Mouse (Mus musculus): Measurements from ENCODE around the gene Catip.
A peak's percentile ranks its signal among the peaks of the same experiment; 100 is the strongest.
"Not testable (repeated sequence)": the region's sequence is repeated elsewhere in the genome, so short reads cannot be mapped to it uniquely, and the experiment has no call there.

Gene Catip

DNA sequence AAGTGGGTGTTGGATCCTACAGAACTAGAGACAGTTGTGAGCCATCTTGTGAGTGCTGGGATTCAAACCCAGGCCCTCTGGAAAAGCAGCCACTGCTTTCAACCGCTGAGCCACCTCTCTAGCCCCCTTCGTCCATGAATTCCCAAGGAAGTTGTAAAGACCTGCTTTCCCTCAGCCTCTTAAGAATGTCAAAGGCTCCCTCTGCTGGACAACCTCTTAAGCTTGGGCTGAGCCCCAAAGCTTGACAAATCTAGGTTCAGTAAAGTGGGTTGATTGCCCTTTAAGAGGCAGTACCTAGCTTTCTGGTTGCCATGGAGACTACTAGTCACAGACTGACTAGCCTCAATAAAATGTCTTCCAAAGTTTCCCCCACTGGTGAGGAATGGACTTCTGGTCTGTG lies at the start of gene Catip:
TSS of gene Catip (plus strand) at position 297 of the 400 bp plus-strand sequence.
- peak; percentile 35 to 45 for DNase-seq (ENCODE audit: low spot score in 2 of 2)

DNA sequence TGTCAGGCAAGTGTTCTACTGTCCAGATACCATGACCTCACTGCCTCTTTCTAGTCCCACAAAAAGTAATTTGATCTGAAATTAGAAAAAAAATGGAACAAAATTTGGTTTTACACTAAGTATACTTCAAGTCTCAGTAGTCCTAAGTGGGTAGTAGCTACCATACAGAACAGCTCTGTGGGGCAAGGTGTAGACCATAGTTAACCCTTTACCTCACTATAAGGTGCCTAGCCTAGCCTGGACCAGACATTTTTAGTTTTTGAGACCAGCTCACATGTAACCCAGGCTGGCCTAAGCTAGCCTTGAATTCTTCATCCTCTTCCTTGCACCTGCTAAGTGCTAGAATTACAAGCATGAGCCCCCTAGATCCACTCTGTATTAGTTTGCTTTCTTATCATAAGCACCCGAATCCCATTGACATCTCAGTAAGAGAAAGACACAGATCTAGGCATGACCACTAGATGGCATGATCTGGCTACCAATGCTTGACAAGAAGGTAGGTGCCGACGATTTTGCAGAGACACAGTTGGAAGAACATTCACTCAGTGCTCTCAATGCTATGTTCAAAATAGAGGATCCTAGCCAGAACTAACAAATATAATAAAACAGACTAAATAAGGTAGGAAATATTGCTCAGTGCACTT lies 48.7 kb upstream of the Catip start:
- DNase-seq (ENCODE audit: low spot score in 2 of 2): peak; percentile 53 to 69

DNA sequence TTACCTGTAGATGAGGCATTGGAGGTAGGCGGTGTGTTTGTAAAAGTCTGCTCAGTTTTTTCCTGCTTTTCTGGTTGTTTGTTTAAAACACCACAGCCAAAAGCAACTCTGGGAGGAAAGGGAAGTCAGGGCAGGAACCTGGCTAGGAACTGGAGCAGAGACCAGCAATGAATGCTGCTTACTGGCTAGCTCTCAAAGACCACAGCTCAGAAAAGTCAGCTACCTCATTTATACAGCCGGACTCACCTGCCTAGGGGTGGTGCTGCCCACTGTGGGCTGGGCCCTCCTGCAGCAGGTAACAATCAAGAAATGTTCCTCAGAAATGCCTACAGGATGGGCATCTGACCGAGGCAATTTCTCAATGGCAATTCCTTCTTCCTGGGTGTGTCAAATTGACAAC lies 47.1 kb upstream of the Catip start:
- DNase-seq (ENCODE audit: low spot score in 2 of 2): no peak

DNA sequence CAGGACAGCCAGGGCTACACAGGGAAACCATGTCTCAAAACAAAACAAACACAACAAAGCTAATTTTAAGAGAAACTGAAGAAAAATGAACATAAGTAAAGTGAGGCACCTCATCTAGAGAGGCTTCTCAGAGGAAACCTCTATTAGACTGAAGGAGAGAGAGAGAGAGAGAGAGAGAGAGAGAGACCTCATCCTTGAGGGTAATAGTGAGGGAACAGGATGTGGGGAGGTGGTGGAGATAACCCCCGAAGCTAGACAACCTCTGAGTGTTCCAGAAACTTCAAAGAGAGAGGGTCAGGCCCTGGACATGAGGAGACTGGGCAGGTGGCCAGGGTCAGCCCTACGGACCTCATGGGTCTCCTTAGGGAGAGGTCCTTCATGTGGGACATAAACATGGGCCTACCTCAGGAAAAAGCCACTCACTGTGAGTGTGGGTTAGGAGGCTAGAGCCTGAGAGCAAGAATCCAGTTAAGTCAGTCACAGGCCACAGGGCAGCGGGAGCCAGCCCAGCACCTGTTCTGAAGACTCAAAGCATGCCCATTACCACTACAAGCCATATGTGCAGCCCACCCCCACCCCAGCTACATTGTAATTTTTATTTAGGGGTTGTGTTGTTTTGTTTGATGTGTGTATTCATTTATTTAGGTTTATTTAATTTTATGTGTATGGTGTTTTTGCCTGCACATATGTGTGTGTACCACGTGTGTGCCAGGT lies 45.6 kb upstream of the Catip start:
- no peak for DNase-seq (ENCODE audit: low spot score in 2 of 2)

DNA sequence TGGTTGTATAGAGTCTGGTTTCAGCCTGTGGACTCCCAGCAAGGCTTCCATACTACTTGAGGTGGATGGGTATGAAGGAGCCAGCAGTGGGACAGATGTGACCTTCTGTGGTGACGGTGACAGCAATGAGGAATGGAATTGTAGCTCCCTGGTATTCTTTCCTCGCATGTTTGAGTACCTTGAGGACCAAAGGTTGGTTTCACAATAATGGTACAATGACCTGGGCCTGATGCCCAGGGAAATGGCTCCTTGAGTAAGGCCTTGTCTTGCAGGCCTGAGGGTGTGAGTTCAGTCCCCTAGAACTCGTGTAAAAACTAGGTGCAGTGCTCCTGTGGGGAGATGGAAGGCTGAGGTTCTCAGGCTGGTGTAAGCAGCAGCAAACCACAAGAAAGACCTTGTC lies 43.2 kb upstream of the Catip start:
- no peak for DNase-seq (ENCODE audit: low spot score in 2 of 2)

DNA sequence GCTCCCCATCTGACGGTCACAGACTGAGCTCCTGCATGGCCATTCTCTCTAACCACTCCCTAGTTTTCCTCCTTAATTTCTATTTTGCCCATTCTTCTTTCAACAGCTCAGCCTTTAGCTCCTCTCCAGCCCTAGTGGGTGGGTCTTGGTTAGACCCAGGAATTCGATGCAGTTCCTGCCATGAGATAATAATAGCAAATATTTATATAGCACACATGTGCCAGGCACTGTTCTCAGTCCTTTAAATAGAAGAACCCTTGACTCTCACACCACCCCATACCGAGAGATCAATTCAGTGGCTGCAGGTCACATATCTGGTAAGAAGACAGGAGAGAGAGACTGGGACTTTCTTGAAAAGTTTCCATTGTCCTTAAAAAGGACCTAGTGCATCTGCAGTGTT lies 40.5 kb upstream of the Catip start:
- no peak for DNase-seq (ENCODE audit: low spot score in 2 of 2)

DNA sequence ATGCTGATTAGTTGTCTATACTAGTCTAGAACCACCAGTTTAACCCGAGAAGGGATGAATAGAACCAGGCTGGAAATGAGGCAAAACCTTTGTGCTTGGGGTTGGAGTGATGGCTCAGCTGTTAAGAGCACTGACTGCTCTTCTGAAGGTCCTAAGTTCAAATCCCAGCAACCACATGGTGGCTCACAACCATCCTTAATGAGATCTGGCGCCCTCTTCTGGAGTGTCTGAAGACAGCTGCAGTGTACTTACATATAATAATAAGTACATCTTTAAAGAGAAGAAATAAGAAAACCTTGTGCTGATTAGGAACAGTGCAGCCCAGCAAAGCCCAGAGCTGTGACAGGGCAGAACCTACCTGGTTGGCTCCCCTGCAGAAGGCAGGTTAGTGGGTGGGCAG lies 35.0 kb upstream of the Catip start:
- DNase-seq (ENCODE audit: low spot score in 2 of 2): not testable (repeated sequence)

DNA sequence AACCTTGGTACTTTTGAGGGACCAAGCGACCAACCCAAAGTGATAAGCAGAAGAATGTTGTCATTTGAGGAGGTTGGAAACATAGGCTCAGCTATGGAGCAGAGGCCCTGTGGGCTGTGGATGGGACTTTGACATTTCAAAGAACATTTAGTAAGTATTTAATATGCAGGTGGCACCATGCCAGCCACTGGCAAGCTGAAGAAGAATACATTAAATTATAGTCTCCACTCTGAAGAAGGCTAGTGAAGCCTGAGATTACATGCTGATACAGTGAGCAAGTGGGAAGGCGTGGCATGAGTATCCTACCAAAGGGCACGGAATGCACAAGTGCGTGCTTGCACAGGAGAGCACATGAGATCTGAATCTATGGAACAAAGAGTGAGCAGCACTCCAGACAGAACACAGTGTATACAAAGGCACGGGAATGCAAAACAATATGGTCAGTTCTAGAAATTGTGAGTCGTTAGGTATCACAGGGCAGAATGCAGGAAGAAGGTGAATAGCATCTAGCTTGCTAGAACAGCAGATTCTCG lies 31.9 kb upstream of the Catip start:
- DNase-seq (ENCODE audit: low spot score in 2 of 2): no peak

DNA sequence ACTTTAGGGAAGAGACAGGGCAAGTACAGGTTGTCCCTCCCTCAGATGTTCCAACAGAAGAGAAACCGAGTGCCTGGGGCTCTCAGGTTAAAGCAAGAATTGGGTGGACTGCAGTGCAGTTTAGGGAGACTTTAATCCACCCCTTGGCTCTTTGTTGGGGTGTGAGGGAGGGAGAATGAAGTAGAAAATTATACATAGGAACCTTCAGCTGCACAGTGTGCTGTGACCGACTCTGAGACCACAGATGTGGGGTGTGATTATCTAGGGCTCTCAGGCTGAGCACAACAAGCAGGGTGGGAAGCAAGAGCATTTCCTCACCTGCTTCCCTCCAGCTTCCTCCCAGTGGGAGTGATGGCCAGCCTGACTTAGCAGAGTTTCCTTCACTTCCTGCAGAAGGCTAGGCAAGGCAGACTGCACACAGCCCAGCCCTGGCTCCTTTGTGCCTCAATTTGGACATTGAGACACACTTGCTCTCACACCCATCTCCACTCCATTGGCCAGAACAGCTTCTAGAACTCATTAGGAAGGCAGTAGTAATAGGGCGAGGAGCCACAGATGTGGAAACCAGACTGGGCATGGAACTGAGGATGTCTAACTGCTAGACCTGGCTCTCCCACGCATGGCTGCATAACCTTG lies 30.7 kb upstream of the Catip start:
- no peak for DNase-seq (ENCODE audit: low spot score in 2 of 2)

DNA sequence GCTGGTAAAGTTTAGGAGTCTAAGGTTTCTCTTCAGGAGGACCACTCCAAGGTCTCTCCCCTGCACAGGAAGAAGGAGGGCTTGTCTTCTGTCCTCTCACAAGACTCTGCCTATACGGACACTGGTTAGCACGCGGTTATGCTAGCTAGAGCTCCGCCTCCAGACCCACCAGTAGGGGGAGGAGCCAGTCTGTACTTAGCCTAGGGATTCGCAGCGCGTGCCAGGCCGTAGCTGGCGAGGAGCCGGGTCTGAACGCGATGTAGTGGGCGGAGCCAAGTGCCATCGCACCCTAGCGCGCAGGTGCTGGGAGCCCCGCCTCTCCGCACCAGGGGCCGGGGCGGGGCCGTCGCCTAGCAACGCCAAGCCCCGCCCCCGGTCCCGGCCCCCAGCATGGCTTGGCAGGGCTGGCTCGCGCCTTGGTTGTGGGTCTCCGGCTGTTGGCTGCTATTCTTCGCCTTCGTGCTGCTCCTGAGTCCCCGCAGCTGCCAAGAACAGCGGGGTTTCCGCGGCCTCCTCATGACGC lies 29.6 kb upstream of the Catip start:
- peak; percentile 89 to 91 for DNase-seq (ENCODE audit: low spot score in 2 of 2)

DNA sequence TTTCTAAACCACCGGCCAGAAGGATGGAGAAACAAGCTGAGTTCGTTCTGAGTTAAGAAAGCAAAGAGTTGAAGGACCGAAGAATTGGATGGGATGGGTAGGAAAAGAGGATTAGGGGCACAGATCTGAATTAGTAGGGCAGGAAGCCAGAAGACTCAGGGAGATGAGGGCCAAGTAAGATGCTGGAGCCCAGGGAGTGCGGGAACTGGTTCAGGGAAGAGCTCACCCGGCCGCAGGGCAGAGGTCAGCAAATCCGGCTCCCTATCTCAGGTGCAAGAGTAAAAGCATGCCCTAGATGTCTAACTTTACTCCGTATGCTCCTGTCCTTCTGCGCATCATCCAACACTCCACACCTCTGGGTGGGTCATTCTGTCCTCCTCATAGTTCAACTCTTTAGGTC lies 29.0 kb upstream of the Catip start:
- DNase-seq (ENCODE audit: low spot score in 2 of 2): no peak

DNA sequence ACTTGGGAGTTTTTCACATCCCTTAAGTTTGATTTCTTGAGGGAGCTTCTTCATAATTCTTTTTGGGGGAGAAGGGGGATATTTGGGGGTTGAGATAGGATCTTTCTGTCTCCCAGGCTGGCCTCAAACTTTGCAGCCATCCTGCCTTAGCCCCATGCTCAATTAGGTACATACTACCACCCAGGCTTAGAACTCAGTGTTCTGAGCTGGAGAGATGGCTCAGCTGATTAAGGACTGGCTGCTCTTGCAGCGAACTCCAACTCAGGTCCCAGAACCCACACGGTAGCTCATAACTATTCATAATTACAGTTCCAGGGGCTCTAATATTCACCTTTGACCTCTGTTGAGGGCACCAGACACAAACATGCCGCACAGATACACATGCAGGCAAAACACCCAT lies 27.3 kb upstream of the Catip start:
- no peak for DNase-seq (ENCODE audit: low spot score in 2 of 2)

DNA sequence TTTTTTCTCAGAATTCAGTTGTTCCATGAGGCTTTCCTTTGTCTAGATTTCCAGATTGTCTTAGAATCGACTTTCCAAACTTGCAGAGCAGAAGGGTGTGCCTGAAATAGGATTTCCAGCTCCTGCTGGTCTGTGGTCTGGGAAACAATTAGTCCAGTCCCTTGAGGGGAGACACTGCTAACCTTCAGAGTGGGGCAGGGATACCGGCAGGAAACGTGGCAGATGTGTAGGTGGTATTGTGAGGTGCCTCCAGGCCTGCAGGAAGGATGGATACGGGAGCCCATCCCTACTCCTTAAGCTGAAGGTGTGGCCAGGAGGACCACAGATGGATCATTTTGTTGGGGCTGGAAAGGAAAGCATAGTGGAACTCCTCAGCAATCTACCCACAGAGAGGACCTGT lies 26.9 kb upstream of the Catip start:
- DNase-seq (ENCODE audit: low spot score in 2 of 2): no peak

DNA sequence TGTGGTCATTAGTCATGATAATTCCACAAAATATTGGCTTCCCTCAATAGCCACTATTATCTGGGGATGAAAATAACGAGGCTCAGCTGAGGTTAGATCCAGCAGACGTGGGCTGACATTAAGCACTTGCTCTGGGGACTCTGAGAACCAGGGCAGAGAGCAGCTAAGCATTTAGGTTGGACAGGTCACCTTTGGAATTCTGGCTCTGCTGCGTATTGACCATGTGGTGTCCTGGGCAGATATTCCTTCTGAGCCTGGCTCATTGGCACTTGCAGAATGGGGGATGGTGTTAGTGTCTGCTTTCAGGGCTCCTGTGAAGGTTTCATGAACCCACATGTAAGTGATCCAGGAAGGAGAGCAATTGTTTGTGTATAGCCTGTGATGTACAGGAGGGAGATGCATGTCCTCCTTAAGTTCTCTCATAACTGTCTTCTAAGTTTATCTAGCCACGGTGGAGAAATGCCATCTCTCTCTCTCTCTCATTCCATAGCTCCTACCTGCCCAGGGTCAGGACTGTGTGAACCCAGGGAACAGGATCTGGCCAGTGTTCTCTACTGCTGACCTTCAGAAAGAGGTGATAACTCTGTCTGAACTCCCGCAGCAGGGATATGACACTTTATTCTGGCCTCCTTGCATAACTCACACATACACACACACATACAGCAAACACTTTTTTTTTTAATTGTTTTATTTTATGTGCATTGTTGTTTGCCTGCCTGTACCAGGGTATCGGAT lies 26.3 kb upstream of the Catip start:
- no peak for DNase-seq (ENCODE audit: low spot score in 2 of 2)

DNA sequence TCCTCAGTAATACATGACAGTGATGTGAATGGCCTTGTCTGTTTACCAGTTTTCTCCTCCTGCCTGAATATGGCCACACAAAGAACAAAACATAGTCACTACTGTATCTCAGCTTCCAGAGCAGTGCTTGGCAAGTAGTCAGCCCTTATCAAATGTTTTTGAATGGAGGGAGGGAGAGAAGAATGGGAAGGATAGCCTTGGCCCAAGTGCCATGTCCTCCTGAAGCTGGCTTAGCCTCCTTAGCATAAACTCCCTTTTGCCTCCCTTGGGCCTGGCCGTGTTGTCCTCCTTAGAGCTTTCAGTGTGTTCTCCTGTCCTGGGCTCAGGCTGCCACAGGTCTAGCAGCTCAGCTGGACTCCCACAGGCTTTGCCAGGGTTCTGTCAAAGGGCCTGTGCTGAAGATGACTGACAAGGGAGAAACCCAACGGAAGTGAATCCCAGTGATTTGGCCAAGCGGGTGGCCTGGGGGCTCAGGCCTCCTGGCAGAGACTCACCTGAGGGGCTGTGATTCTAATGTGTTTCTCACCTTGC lies 24.6 kb upstream of the Catip start:
- DNase-seq (ENCODE audit: low spot score in 2 of 2): no peak

DNA sequence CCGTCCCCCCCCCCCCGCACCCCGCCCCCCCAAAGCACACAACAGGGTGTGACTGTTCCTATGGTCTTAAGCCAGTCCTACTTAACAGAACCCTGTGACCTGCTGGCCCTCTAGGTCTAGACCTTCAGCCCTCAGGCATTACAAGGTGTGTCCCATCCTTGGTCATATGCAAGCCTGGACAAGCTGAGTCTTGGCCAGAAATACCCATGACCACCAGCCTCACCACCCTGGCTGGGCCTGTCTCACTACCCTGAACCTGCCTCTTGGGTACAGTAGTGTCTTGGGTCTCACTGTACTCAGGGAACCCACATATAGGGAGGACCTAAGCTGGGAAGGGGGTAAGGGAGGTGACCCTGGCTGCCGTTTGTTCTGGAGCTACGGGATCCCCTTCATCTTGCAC lies 23.9 kb upstream of the Catip start:
- DNase-seq (ENCODE audit: low spot score in 2 of 2): no peak

DNA sequence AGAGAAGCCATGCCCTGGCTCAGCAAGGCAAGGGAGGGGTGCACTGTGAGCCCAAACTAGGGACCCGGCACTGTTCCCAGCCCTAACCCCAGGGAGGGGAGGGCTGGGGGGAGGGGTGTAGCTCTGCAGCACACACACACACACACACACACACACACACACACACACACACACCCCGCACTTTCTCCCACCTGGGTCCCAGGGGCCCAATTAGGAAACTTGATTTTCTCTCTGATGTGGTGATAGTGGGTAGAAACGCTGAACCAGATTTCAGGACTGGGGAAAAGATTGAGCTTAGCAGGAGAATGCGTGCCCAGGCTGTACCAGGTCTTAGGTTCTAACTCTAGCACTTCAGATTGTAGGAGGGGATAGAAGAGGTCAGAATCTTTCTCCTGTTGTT lies 23.3 kb upstream of the Catip start:
- no peak for DNase-seq (ENCODE audit: low spot score in 2 of 2)

DNA sequence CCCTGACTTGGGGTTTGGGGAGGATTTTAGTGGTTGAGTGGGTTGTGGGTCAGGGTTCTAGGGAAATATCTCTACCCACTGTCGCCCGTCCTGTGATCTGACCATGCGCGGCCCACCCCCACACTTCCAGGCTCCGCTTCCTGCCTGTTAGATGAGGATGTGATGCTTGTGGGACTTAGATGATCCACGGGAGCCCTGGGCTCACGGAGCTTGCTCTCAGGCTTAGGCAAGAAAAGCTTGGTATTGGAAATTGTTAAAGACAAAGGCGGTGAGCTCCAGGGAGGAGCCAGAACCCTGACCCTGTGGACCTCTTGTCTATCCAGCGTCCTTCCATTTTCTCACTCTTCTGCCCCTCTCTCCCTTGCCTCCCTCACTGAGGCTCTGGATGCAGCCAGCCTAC lies 22.0 kb upstream of the Catip start:
- no peak for DNase-seq (ENCODE audit: low spot score in 2 of 2)

DNA sequence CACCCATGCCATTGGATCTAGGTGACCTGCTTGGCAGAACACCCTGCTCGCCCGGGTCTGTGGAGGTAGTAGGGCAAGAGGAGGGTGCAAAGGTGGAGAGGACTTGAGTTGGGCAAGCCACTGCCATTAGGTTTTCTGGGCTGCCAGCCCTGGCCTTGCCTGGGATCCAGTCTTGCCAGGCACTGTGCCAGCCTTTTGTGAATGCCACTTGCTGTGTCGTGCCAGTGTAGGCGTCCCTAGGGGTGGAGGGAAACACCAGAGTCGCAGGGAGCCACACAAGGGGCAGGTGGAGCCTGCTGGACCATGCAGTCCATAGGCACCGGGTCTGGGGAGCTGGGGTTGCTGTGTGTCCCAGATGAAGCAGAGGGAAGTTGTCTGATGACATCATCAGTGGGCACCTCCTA lies 21.5 kb upstream of the Catip start:
- no peak for DNase-seq (ENCODE audit: low spot score in 2 of 2)

DNA sequence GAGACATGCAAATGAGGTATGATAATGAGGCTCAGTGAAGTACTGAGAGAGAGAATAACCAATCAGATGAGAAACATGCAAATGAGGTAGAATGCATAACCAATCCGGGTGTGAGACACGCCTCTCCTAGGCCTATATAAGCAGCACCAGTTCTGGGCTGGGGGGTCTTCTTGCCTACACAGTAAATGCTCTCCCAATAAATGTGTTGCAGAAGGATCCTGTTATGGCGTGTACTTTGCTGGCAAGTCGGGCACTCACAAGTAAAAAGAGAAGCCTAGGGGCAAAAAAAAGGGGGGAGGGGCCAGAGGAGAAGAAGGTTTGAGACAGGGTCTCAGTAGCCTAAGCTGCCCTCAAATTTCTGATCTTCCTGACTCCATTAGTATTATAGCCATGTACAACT lies 20.9 kb upstream of the Catip start:
- not testable (repeated sequence) for DNase-seq (ENCODE audit: low spot score in 2 of 2)

DNA sequence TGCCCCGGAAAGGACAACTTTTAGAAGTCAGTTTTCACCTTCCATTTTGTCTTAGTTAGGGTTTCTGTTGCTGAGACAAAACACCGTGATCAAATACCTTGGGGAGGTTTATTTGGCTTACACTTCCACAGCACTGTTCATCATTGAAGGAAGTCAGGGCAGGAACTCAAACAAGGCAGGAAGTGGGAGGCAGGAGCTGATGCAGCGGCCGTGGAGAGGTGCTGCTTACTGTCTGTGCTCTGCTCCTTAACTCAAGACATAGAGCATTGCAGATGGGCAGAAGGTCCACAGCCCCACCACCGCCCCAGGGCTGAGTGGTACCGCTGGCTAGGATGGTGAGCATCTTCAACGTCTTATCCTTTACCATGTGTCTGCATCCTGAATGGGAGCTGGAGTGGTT lies 20.0 kb upstream of the Catip start:
- no peak for DNase-seq (ENCODE audit: low spot score in 2 of 2)

DNA sequence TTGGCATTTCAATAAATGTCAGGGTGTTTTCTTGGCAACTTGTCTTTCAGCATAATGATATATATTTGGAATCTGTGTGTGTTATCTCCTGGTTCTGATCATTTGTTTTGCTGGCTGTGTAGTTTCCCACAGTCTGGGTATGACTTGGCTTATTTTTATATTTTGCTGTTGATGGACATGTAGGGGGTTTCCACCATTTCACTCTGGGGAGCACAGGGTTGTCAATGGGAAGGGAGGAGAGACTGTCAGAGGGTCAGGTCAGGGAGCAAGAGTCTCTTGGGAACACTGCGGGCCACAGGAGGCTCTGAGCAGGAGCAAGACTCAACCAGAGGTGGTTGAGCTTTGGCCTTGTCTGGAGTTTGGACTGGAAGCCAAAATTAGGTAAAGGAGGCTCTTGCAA lies 19.6 kb upstream of the Catip start:
- no peak for DNase-seq (ENCODE audit: low spot score in 2 of 2)
